Mouse (Mus musculus) layer of hippocampus, postnatal 14 days (tissue): ENCODE data around the gene Tdp2. TPM values are rescaled to one million over a fixed set of nuclear protein-coding genes. Genes with fewer than 3 reads are reported as not detected.

Experiments used
- DNase-seq, 2 experiments: peaks; one replicate each; pipeline ENCODE4 v3.0.0; 2021 to 2022; ENCODE audit warnings: low spot score in 2 of 2, mixed read lengths in 1 of 2
- long read RNA-seq, 2 experiments: library from polyadenylated mRNA; stranded (forward); transcript quantifications; one replicate each; pipeline ENCODE4 v2.0.0; 2021
- total RNA-seq, 2 experiments: library from RNA; stranded (reverse); gene quantifications; 2 replicates each; pipeline ENCODE4 v1.2.3; 2021

Gene Tdp2
- 10 to 100 TPM; 22.8 to 23.2 TPM for total RNA-seq
- long read RNA-seq, experiment 1, transcript Tdp2-201 (7 exons, 1,957 nt), result major isoform, 23 of 32 reads
- long read RNA-seq, experiment 1, partial matches to known transcripts, result 0 of 32 reads
- long read RNA-seq, experiment 1, other reads (novel, unspliced or antisense), result 4 of 32 reads
- long read RNA-seq, experiment 2, transcript Tdp2-201 (7 exons, 1,957 nt), result major isoform, 28 of 33 reads
- long read RNA-seq, experiment 2, partial matches to known transcripts, result 1 of 33 reads
- long read RNA-seq, experiment 2, other reads (novel, unspliced or antisense), result 3 of 33 reads

DNA sequence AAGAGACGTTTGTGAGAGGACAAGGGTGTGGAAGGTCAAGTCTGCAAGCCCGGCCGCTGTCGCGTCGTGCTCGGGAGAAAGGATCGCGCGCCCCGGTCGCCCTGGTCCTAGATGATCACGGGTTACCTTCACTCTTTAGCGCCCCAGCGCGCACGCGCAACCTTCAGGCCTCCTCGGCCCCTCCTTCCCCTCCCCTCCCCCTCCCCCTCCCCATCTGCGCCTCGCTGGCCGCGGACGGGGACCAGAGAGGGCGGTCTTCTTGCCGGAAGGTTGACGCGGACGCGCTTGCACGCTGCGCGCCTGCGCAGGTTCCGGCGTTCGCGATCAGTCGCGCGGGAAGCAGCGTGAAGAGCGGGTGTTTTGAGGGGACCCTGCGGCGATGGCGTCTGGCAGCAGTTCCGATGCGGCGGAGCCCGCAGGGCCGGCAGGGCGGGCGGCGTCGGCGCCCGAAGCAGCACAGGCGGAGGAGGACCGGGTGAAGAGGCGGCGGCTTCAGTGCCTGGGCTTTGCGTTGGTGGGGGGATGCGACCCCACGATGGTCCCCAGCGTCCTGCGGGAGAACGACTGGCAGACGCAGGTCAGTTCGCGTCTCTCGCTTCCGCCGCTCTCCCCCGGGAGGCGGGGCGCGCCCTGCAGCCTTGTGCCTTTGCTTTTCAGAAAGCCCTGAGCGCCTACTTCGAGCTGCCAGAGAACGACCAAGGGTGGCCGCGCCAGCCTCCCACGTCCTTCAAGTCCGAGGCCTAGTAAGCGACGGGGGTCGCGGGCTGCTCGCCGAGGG is at the start of gene Tdp2, which contains the start of gene Acot13:
Gene Tdp2, plus strand, starts transcription at position 327 of the 778 bp plus-strand sequence.
Gene Acot13, minus strand, starts transcription at position 188 of the 778 bp plus-strand sequence.
- DNase-seq, result peak; percentile 93 to 94

DNA sequence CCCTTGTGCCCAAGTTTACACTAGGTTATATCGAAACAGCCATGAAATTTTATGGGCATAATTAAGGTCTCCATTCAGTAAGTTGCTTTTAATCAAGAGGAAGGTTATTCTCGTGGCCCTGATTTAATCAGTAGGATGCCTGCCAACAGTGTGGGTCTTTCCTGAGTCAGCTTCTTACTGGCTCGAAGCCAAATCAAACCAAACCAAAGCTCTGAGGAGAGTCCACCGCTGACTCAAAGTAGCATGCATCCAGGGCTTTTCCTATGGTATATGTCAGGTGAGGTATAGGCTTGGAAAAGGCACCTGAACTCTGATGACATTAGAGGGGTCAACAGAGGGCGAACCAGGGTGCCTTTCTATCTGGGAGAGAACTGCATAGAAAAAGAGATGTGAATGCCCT is 49.6 kb upstream of the Tdp2 start:
- DNase-seq, result no peak

- no peak for DNase-seq
Observed at GRCm38 (mm10) chr13:24786014-24786490, 45.4 kb upstream of the Tdp2 start.

DNA sequence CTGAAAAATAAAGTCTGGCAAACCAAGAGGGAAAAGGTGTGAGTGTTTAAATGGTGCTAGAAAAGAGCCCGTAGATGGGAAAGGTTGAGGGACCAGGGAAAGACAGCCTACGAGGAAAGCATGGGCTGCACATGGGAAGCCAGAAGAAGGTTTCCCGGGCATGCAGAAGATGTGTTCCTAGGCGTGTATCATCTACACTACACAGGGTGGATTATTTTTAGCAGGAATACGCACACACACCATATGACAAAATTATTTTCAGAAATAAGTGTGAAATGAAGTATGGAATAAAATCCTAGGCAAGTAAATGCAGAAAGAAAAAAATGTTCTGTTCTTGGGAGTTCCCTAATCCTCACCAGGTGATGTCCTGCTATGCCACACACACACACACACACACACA is 44.0 kb upstream of the Tdp2 start:
- DNase-seq, result no peak

- no peak for DNase-seq
Observed at GRCm38 (mm10) chr13:24791349-24791748, 40.1 kb upstream of the Tdp2 start.

DNA sequence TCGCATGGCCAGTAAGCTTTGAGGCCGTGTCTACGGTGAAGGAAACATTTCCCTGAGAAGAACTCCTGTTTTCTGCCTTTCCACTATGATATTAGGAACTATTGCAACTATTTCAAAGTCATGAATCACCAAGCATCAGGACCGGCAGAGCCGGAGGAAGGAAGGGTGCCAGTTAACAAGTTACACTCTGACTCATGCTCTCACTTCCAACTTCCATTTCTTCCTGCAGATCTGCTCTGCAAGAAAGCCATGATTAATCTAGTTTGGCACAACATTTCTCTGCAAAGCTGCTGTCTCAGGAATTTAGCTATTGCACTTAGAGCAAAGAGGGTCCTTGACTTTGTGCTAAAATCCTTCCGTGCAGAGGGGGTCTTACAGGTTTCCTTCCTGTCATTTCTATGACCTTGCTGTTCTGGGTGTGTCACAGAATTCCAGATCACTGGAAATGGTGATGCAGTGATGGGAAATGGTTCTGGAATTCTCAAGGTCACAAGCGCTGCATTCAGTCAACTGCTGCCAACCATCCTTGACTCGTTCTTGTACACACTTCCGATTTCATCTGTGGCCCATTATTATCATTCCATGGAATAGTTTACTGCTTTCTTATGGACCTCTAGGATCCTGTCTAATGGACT is 39.0 kb upstream of the Tdp2 start:
- no peak for DNase-seq

- DNase-seq, result no peak
Observed at GRCm38 (mm10) chr13:24798686-24799085, 32.8 kb upstream of the Tdp2 start.

- no peak for DNase-seq
Observed at GRCm38 (mm10) chr13:24799378-24799777, 32.1 kb upstream of the Tdp2 start.

GRCm38 (mm10) chr13:24799925-24800673 is 31.4 kb upstream of the Tdp2 start:
- peak in 1 of 2 experiments; percentile 42 for DNase-seq

- peak; percentile 93 to 98 for DNase-seq
Observed at GRCm38 (mm10) chr13:24800674-24801307, 30.7 kb upstream of the Tdp2 start.

GRCm38 (mm10) chr13:24801308-24801921 is 30.1 kb upstream of the Tdp2 start, which contains the start of gene BC005537:
Gene BC005537 (plus strand): TSS chr13:24801657.
- DNase-seq, result no peak

- DNase-seq, result peak in 1 of 2 experiments; percentile 15
Observed at GRCm38 (mm10) chr13:24802131-24802691, 29.3 kb upstream of the Tdp2 start.

DNA sequence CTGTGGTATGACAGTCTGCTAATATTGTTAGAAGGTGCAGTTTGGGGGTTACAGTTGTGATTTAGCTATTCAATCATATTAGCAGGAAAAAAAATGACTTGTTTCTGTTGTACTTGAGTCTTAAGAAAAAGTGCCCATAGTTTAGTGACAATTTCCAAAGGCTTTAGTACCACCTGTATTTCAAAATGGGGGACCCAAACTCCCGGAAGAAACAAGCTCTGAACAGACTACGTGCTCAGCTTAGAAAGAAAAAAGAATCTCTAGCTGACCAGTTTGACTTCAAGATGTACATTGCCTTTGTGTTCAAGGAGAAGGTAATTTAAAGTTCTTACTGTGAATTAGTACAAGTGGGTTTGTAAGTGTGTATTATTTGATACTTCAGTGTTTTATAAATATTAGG is 28.3 kb upstream of the Tdp2 start:
- no peak for DNase-seq

- DNase-seq, result no peak
Observed at GRCm38 (mm10) chr13:24806079-24806478, 25.4 kb upstream of the Tdp2 start.

DNA sequence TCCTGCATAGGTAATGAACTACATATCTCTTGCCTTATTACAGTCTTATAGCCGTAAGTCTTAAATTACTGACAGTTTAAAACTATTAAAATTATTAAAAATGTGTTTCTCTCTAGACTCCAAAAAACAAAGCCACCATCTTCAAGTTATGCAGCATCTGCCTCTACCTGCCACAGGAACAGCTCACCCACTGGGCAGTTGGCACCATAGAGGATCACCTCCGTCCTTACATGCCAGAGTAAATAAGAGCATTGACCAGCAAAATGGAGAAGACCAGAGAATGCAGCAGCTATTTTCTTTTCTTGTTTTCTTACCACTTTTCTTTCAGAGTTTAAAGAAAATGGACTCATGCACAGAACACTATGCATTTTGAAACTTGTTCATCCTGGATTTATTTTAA is 19.0 kb upstream of the Tdp2 start:
- DNase-seq, result no peak

GRCm38 (mm10) chr13:24814616-24815015 is 16.9 kb upstream of the Tdp2 start:
- no peak for DNase-seq

GRCm38 (mm10) chr13:24816125-24817092 is 15.1 kb upstream of the Tdp2 start:
- no peak for DNase-seq

GRCm38 (mm10) chr13:24819931-24820330 is 11.5 kb upstream of the Tdp2 start:
- no peak for DNase-seq
